Mouse (Mus musculus) heart, postnatal 0 days (tissue): ENCODE measurements around the gene Dnm3. TPM values are rescaled to one million over a fixed set of nuclear protein-coding genes. Genes with fewer than 3 reads are reported as not detected.

Experiments
- ATAC-seq: fragments of 200-750 bp; cut with Nextera tagmentation; 2 replicates; pipeline ENCODE4 v1.8.0; 2017; ENCODE audit warnings: low read depth, moderate number of reproducible peaks, moderate library complexity; ENCODE audit not compliant: insufficient read depth
- DNase-seq: peaks from one replicate; pipeline ENCODE4 v3.0.0-alpha.2; 2016; ENCODE audit warnings: low spot score
- H3K27ac ChIP-seq: fragments of 300-500 bp; sonication (generic); 2 replicates; pipeline ENCODE4 v1.5.1; 2014; ENCODE audit warnings: low read depth, mild to moderate bottlenecking
- H3K27me3 ChIP-seq: fragments of 300-500 bp; sonication (generic); 2 replicates; pipeline ENCODE4 v1.6.1; 2014; ENCODE audit warnings: low read length, mixed read lengths; ENCODE audit not compliant: control insufficient read depth, insufficient read depth
- H3K36me3 ChIP-seq: fragments of 300-500 bp; sonication (generic); replicated peaks from 2 replicates; pipeline ENCODE4 v1.6.1; 2014; ENCODE audit warnings: low read length, mixed read lengths; ENCODE audit not compliant: control insufficient read depth, insufficient read depth
- H3K4me1 ChIP-seq: fragments of 300-500 bp; sonication (generic); 2 replicates; pipeline ENCODE4 v1.6.1; 2014; ENCODE audit warnings: antibody characterized with exemption; ENCODE audit not compliant: control insufficient read depth, insufficient read depth
- H3K4me2 ChIP-seq: fragments of 300-500 bp; sonication (generic); 2 replicates; pipeline ENCODE4 v1.6.1; 2014; ENCODE audit warnings: low read depth, mild to moderate bottlenecking, low read length, moderate library complexity
- H3K4me3 ChIP-seq: fragments of 300-500 bp; sonication (generic); 2 replicates; pipeline ENCODE4 v1.5.1; 2014; ENCODE audit warnings: low read depth, low read length
- H3K9ac ChIP-seq: fragments of 300-500 bp; sonication (generic); replicated peaks from 2 replicates; pipeline ENCODE4 v1.6.1; 2014; ENCODE audit warnings: low read depth, low read length, mixed read lengths
- H3K9me3 ChIP-seq: fragments of 300-500 bp; sonication (generic); replicated peaks from 2 replicates; pipeline ENCODE4 v1.6.1; 2016; ENCODE audit warnings: low read length; ENCODE audit not compliant: control insufficient read depth
- CTCF ChIP-seq: IDR thresholded peaks from 2 replicates; pipeline ENCODE4 v1.5.1; 2016; ENCODE audit warnings: antibody characterized with exemption, control low read depth, low read depth
- EP300 ChIP-seq: IDR thresholded peaks from 2 replicates; pipeline ENCODE4 v1.6.1; 2016; ENCODE audit warnings: antibody characterized with exemption, low read depth
- WGBS: fragments of 180-500 bp; shearing (Covaris S2); extraction: QIAGEN DNeasy Blood & Tissue Kit; methylation state at CpG from one replicate; pipeline ENCODE4 v1.1.7; 2014; 5-methylcytosine and 5-hydroxymethylcytosine counted together
- polyA plus RNA-seq: library from polyadenylated mRNA; unstranded; fragments of >200 nt; fragmentation: Nextera tagmentation; extraction: Ambion mirVana; gene quantifications from 2 replicates; pipeline ENCODE4 v1.2.1, GENCODE M21; 2015
- total RNA-seq: library from RNA; depleted of rRNA; stranded (reverse); fragments of >200 nt; gene quantifications from 2 replicates; pipeline ENCODE4 v1.2.3, GENCODE M21; 2014; ENCODE audit warnings: low replicate concordance

Dnm3 gene
- total and polyA plus RNA-seq, 2 experiments from 2014 or later, result 1.9 to 2.4 TPM

DNA sequence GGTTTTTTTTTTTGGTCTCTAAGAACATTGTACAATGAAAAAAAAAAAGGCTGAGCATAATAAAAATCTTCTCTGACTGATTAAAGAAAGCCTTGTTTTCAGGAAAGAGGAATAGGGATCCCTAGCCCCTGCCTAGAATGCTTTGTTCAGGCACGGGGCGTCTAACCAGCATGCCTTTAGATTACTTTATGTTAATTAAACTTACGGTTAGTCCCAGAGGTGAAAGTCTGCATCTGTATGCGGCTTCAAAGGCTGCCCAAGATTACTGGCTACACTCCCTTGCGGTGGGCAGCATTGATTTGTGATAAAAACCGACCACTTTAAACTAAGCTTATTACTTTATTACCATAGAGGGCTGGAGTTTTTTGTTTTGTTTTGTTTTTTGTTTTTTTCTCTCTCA, 424.2 kb downstream of the Dnm3 start:
- 57% methylated on average over 6 of the region's 6 CpGs for WGBS

GRCm38 (mm10) chr1:162053186-162053585, 424.6 kb downstream of the Dnm3 start:
- H3K27ac ChIP-seq, result no peak overlapping the region; the same call in 1 of the 2 replicates
- DNase-seq, result no peak

More for the DNA sequence above, 424.2 kb downstream of the Dnm3 start:
- Histone ChIP-seq H3K9me3 (no peaks in the 10 kb centered on the region), H3K27ac (no peak overlapping the region; the same call in 1 of the 2 replicates), H3K4me3 (no peak overlapping the region), H3K27me3 (no peaks in the 10 kb centered on the region), H3K4me2 (no peak overlapping the region), H3K36me3 (no peaks in the 10 kb centered on the region), H3K4me1 (no peaks in the 10 kb centered on the region), H3K9ac (no peak overlapping the region)
- TF ChIP-seq EP300 (no peak), CTCF (no peak)
- no peak for ATAC-seq
- DNase-seq, result no peak

GRCm38 (mm10) chr1:162052755-162053154, 425.1 kb downstream of the Dnm3 start:
- 67% methylated on average over 6 of the region's 6 CpGs for WGBS
- TF ChIP-seq CTCF (no peak), EP300 (no peak)
- no peak overlapping the region for H3K4me3 ChIP-seq
- H3K4me1 ChIP-seq, result no peaks in the 10 kb centered on the region
- H3K27me3 ChIP-seq, result no peaks in the 10 kb centered on the region
- H3K27ac ChIP-seq, result no peak overlapping the region
- no peaks in the 10 kb centered on the region for H3K36me3 ChIP-seq
- no peak overlapping the region for H3K4me2 ChIP-seq
- no peak for DNase-seq
- ATAC-seq, result no peak
- H3K9me3 ChIP-seq, result no peaks in the 10 kb centered on the region
- no peak overlapping the region for H3K9ac ChIP-seq

More at GRCm38 (mm10) chr1:162053186-162053585, 424.6 kb downstream of the Dnm3 start:
- Histone ChIP-seq H3K4me1 (no peaks in the 10 kb centered on the region), H3K27me3 (no peaks in the 10 kb centered on the region), H3K4me3 (no peak overlapping the region), H3K36me3 (no peaks in the 10 kb centered on the region), H3K9ac (no peak overlapping the region), H3K9me3 (no peaks in the 10 kb centered on the region), H3K4me2 (no peak overlapping the region)
- TF ChIP-seq CTCF, result no peak
- TF ChIP-seq EP300, result no peak
- 69% methylated on average over 7 of the region's 7 CpGs for WGBS
- ATAC-seq, result no peak

GRCm38 (mm10) chr1:162052138-162052537, 425.7 kb downstream of the Dnm3 start:
- no peak for TF ChIP-seq CTCF
- no peak for TF ChIP-seq EP300
- ATAC-seq (no peak), DNase-seq (no peak)
- Histone ChIP-seq H3K9me3 (no peaks in the 10 kb centered on the region), H3K9ac (no peak overlapping the region), H3K4me3 (no peak overlapping the region), H3K36me3 (no peaks in the 10 kb centered on the region), H3K4me2 (no peak overlapping the region), H3K27me3 (no peaks in the 10 kb centered on the region), H3K4me1 (no peaks in the 10 kb centered on the region), H3K27ac (no peak overlapping the region)
- 80% methylated on average over 7 of the region's 7 CpGs for WGBS

DNA sequence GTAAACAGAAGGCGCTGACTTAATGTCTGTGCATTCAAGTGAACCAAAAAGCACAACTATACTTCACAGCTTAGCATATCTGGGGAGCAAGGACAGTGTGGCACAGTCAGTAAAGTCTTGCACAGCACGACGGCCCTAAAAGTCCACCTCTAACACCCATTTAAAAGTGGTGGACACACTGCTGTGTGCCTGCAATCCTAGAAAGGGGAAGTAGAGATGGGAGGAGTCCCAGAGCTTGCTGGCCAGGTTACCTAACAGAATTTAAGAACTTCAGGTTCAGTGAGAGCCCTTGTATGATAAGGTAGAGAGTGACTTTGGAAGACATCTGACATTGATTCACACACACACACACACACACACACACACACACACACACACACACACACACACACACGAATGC, 426.1 kb downstream of the Dnm3 start:
- DNase-seq (no peak), ATAC-seq (no peak)
- no peak overlapping the region for H3K4me2 ChIP-seq
- no peak overlapping the region for H3K9ac ChIP-seq
- TF ChIP-seq EP300 (no peak), CTCF (no peak)
- H3K36me3 ChIP-seq, result no peaks in the 10 kb centered on the region
- no peaks in the 10 kb centered on the region for H3K9me3 ChIP-seq
- no peak overlapping the region for H3K4me3 ChIP-seq
- 72% methylated on average over 4 of the region's 4 CpGs for WGBS
- no peaks in the 10 kb centered on the region for H3K4me1 ChIP-seq
- no peaks in the 10 kb centered on the region for H3K27me3 ChIP-seq
- no peak overlapping the region for H3K27ac ChIP-seq

GRCm38 (mm10) chr1:162047673-162048072, 430.2 kb downstream of the Dnm3 start:
- H3K4me3 ChIP-seq, result no peak overlapping the region
- no peaks in the 10 kb centered on the region for H3K9me3 ChIP-seq
- H3K27me3 ChIP-seq, result no peaks in the 10 kb centered on the region
- DNase-seq (no peak), ATAC-seq (no peak)
- no peak overlapping the region for H3K27ac ChIP-seq
- no peak overlapping the region for H3K9ac ChIP-seq
- H3K36me3 ChIP-seq, result no peaks in the 10 kb centered on the region
- H3K4me2 ChIP-seq, result no peak overlapping the region
- TF ChIP-seq EP300 (no peak), CTCF (no peak)
- no peaks in the 10 kb centered on the region for H3K4me1 ChIP-seq
- 81% methylated on average over 7 of the region's 7 CpGs for WGBS
